ENCODE assay signal across 8 mouse cellular contexts in genomic region chr1:144003904-144004740, GRCm38 (mm10). TPM values are rescaled to one million over a fixed set of nuclear protein-coding genes. Genes with fewer than 3 reads are reported as not detected.
A peak's percentile ranks its signal among the peaks of the same experiment; 100 is the strongest.
DNase-seq lines count a peak whose midpoint lies in the region; ATAC-seq and TF ChIP-seq lines count a peak whose summit lies in the region.

Rgs2 (minus strand) TSS chr1:144004161.

- H3K4me3 ChIP-seq in ES-Bruce4 (ENCODE audit: low read depth, low read length), result peak within 1 kb of the TSS; percentile 74
- H3K4me3 ChIP-seq in forebrain, embryonic 15.5 days, result peak within 1 kb of the TSS; percentile 82
- H3K4me3 ChIP-seq in layer of hippocampus, adult 2 months, result peak within 1 kb of the TSS; percentile 81
- H3K4me3 ChIP-seq in lung, embryonic 14.5 days (ENCODE audit: low read depth, low read length), result peak within 1 kb of the TSS; percentile 54
- H3K4me3 ChIP-seq in olfactory bulb, adult 2 months (ENCODE audit: insufficient read depth, low read depth, low read length), result peak within 1 kb of the TSS; percentile 59
- H3K4me3 ChIP-seq in thymus, adult 2 months (ENCODE audit: control insufficient read depth, insufficient read depth, low read length), result peak within 1 kb of the TSS; percentile 79

- under 1% methylated on average over 57 of the region's 57 CpGs for WGBS in forebrain, embryonic 15.5 days
- under 1% methylated on average over 57 of the region's 57 CpGs for WGBS in lung, embryonic 14.5 days
- WGBS in olfactory bulb, adult 2 months, result under 1% methylated on average over 57 of the region's 57 CpGs
- under 1% methylated on average over 57 of the region's 57 CpGs for WGBS in thymus, adult 2 months

- peak; percentile 95 for DNase-seq in cerebellum, adult 11 months
- peak; percentile 98 for DNase-seq in heart, postnatal 36 days
- DNase-seq in layer of hippocampus, adult 2 months (ENCODE audit: low spot score in 2 of 2), result peak; percentile 95 to 96
- peak; percentile 97 for DNase-seq in lung, embryonic 14.5 days
- peak; percentile 96 for DNase-seq in thymus, adult 2 months

- peak within 1 kb of the TSS; percentile 57 for H3K9ac ChIP-seq in ES-Bruce4 (ENCODE audit: low read depth, poor library complexity, severe bottlenecking)
- peak within 1 kb of the TSS; percentile 73 for H3K9ac ChIP-seq in forebrain, embryonic 15.5 days (replicated peaks)
- peak within 1 kb of the TSS; percentile 60 for H3K9ac ChIP-seq in lung, embryonic 14.5 days

- peaks cover 4% of the 10 kb centered on the region; the same call in 1 of the 2 replicates for H3K27me3 ChIP-seq in ES-Bruce4 (ENCODE audit: control insufficient read depth, insufficient read depth, low read length, poor library complexity, severe bottlenecking)
- H3K27me3 ChIP-seq in forebrain, embryonic 15.5 days, result no peaks in the 10 kb centered on the region
- no peaks in the 10 kb centered on the region for H3K27me3 ChIP-seq in lung, embryonic 14.5 days (ENCODE audit: insufficient read depth, low read length)
- H3K27me3 ChIP-seq in thymus, adult 2 months (ENCODE audit: control insufficient read depth, insufficient read depth, low read length), result no peaks in the 10 kb centered on the region

- intact Hi-C loops in heart, postnatal 36 days (cut with DNase I), result loop anchor here (5.0 to 10.0 kb wide), 3 partner anchors 87 to 302 kb away; partner anchors contain the start of gene Cdc73

- TF ChIP-seq CTCF in ES-Bruce4 (IDR thresholded peaks at IDR 0.05; ENCODE audit: low read depth, low read length), result no peak
- TF ChIP-seq CTCF in layer of hippocampus, adult 2 months (conservative IDR thresholded peaks at IDR 0.05), result no peak; the same call in none of the 2 replicates
- TF ChIP-seq CTCF in lung, embryonic 14.5 days (IDR thresholded peaks at IDR 0.05; ENCODE audit: low read depth), result peak; percentile 30; the same call in 1 of the 2 replicates
- no peak for TF ChIP-seq CTCF in olfactory bulb, adult 2 months (IDR thresholded peaks at IDR 0.05; ENCODE audit: insufficient read depth, low read depth, low read length)
- TF ChIP-seq CTCF in thymus, adult 2 months (IDR thresholded peaks at IDR 0.05; ENCODE audit: borderline replicate concordance, control insufficient read depth, extremely low read depth, insufficient read depth, low read length, poor library complexity), result peak; percentile 68

- TF ChIP-seq EP300 in ES-Bruce4 (IDR thresholded peaks at IDR 0.05; ENCODE audit: insufficient read depth, low read depth, low read length), result no peak

- no peaks in the 10 kb centered on the region for H3K9me3 ChIP-seq in ES-Bruce4 (replicated peaks; ENCODE audit: control insufficient read depth, insufficient read depth, low read length, poor library complexity, severe bottlenecking)
- H3K9me3 ChIP-seq in forebrain, embryonic 15.5 days, result no peaks in the 10 kb centered on the region
- no peaks in the 10 kb centered on the region for H3K9me3 ChIP-seq in lung, embryonic 14.5 days (ENCODE audit: low read depth, low read length)

- no peak for TF ChIP-seq POLR2A in ES-Bruce4 (IDR thresholded peaks at IDR 0.05; ENCODE audit: insufficient read depth, low read length)
- peak; percentile 99 for TF ChIP-seq POLR2A in olfactory bulb, adult 2 months (IDR thresholded peaks at IDR 0.05; ENCODE audit: insufficient read depth, low read depth, low read length)
- peak; percentile 100 for TF ChIP-seq POLR2A in thymus, adult 2 months (IDR thresholded peaks at IDR 0.05; ENCODE audit: control insufficient read depth, extremely low read depth, insufficient read depth, low read length, poor library complexity)

- H3K36me3 ChIP-seq in ES-Bruce4 (ENCODE audit: control insufficient read depth, insufficient read depth, low read length, poor library complexity, severe bottlenecking), result no peaks in the 10 kb centered on the region
- H3K36me3 ChIP-seq in forebrain, embryonic 15.5 days, result peaks cover 8% of the 10 kb centered on the region; the same call in 1 of the 2 replicates
- H3K36me3 ChIP-seq in lung, embryonic 14.5 days (ENCODE audit: insufficient read depth), result peaks cover 16% of the 10 kb centered on the region
- H3K36me3 ChIP-seq in thymus, adult 2 months (ENCODE audit: control insufficient read depth, insufficient read depth, low read length), result peaks cover 14% of the 10 kb centered on the region

- peak; percentile 99 for ATAC-seq in forebrain, embryonic 15.5 days (replicated peaks)
- peak; percentile 99 for ATAC-seq in lung, embryonic 14.5 days (ENCODE audit: insufficient read depth)

- H3K4me2 ChIP-seq in forebrain, embryonic 15.5 days (replicated peaks), result peak within 1 kb of the TSS; percentile 68
- H3K4me2 ChIP-seq in lung, embryonic 14.5 days, result peak within 1 kb of the TSS; percentile 75

- H3K27ac ChIP-seq in ES-Bruce4 (ENCODE audit: insufficient read depth, low read length), result no peak within 1 kb of the TSS
- H3K27ac ChIP-seq in forebrain, embryonic 15.5 days (replicated peaks), result peak within 1 kb of the TSS; percentile 81
- H3K27ac ChIP-seq in layer of hippocampus, adult 2 months, result peak within 1 kb of the TSS; percentile 95
- peak within 1 kb of the TSS; percentile 47; the same call in 1 of the 2 replicates for H3K27ac ChIP-seq in lung, embryonic 14.5 days (ENCODE audit: low read depth)
- H3K27ac ChIP-seq in olfactory bulb, adult 2 months (ENCODE audit: insufficient read depth, low read depth, low read length), result peak within 1 kb of the TSS; percentile 80
- H3K27ac ChIP-seq in thymus, adult 2 months (ENCODE audit: control insufficient read depth, insufficient read depth, low read length), result peak within 1 kb of the TSS; percentile 27; the same call in 1 of the 2 replicates

- no peaks in the 10 kb centered on the region for H3K4me1 ChIP-seq in ES-Bruce4 (ENCODE audit: control insufficient read depth, insufficient read depth, low read length)
- H3K4me1 ChIP-seq in forebrain, embryonic 15.5 days, result peaks cover 24% of the 10 kb centered on the region
- H3K4me1 ChIP-seq in lung, embryonic 14.5 days (ENCODE audit: insufficient read depth), result no peaks in the 10 kb centered on the region; the same call in 1 of the 2 replicates
- peaks cover 2% of the 10 kb centered on the region for H3K4me1 ChIP-seq in olfactory bulb, adult 2 months (ENCODE audit: control insufficient read depth, insufficient read depth, low read length)
- H3K4me1 ChIP-seq in thymus, adult 2 months (replicated peaks; ENCODE audit: control insufficient read depth, insufficient read depth, low read length), result peaks cover 7% of the 10 kb centered on the region; the same call in 1 of the 2 replicates

RNA-seq across cellular contexts. Expression of gene Rgs2, which starts in this region (rescaled TPM):
- polyA plus RNA-seq in ES-Bruce4 (2011; ENCODE audit: insufficient read depth, insufficient read length, low read depth, missing spikeins), result 0.59 TPM in 1 of 2 replicates, not detected in the other
- polyA plus RNA-seq in forebrain, embryonic 15.5 days (2015; fragmentation: Nextera tagmentation; extraction: Ambion mirVana), result 79.6 and 88.7 TPM in 2 replicates
- total RNA-seq in heart, postnatal 36 days (2021), result 10 to 100 TPM; 26.8 to 81.7 TPM
- 10 to 100 TPM; 32.2 to 39.6 TPM for total RNA-seq in layer of hippocampus, adult 2 months (2021)
- polyA plus RNA-seq in lung, embryonic 14.5 days (2014; fragmentation: Nextera tagmentation; extraction: Ambion mirVana), result 90.4 and 99.9 TPM in 2 replicates
- polyA plus RNA-seq in olfactory bulb, adult 2 months (2012; ENCODE audit: insufficient read depth, insufficient read length, low replicate concordance, missing spikeins), result not detected in 2 replicates
- 4.3 and 5.9 TPM in 2 replicates for polyA plus RNA-seq in thymus, adult 2 months (2012; rRNA removed)

Comparison
In these comparisons a context has a peak if more than half of its experiments do, and no peak if none do; other contexts are left out.
1. CTCF ChIP-seq: peak in lung, embryonic 14.5 days (single experiment) and thymus, adult 2 months (single experiment); none in ES-Bruce4 (single experiment), layer of hippocampus, adult 2 months (single experiment) and olfactory bulb, adult 2 months (single experiment).
2. Peak in every context shown above with its lines, with median percentiles within 50 percentile points of each other: H3K4me3 ChIP-seq, H3K9ac ChIP-seq and DNase-seq.